Mouse (Mus musculus): Measurements from ENCODE around the gene Proca1. TPM values are rescaled to one million over a fixed set of nuclear protein-coding genes. Genes with fewer than 3 reads are reported as not detected.
A peak's percentile ranks its signal among the peaks of the same experiment; 100 is the strongest.

The Proca1 gene
- polyA plus RNA-seq, 1 experiment, result not detected

DNA sequence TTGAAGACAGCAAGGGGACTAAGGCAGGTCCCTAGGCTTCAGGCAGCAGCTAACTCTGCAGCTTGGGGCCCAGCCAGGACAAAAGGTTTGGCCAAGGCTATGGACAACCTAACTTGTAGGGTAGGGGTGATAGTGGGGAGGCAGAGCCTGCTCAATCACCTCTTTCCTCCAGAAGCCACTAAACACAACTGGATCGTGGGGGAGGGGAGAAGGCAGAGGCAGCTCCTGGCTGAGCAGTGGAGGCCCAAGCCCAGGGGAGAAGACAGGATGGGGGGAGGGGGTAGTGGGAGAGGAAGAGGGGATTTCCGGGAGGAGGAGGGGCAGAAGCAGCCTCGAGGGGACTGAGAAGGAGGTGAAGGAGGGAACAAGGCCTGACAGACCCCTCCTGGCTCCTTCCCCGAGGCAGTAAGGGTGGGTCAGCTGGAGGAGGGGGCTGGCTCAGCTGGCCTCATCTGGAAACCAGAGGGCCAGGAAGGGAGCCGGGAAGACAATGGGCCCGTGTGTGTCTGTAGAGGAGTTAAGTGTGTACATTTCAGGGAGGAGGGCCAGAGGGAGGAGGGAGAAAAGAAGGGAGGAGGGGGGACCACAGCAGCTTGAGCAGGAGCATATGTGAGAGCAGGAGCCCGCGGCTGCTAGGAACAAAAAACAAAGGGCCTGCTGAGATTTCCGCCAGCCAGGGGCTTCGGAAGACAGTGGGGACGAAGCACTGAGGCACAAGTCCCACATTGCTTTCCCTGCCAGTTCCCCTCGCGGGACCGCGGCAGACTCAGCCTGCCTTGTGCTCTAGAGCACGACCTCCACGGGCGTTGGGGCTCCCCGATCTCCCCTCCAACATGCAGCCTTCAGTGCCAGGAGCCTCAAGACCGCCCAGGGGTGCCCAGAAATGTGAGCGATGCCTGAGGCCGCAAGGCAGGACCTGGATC is 29.2 kb upstream of the Proca1 start:
- TF ChIP-seq GATA1 (IDR thresholded peaks at IDR 0.05; ENCODE audit: low read length) (no peak), TAL1 (IDR thresholded peaks at IDR 0.05; ENCODE audit: low read length) (no peak)
- Histone ChIP-seq H3K27me3 (ENCODE audit: control insufficient read depth) (no peaks in the 10 kb centered on the region), H3K4me1 (ENCODE audit: control insufficient read depth) (peaks cover 98% of the 10 kb centered on the region), H3K9me3 (ENCODE audit: control insufficient read depth, low read length) (no peaks in the 10 kb centered on the region), H3K36me3 (ENCODE audit: control insufficient read depth) (peaks cover 69% of the 10 kb centered on the region), H3K4me3 (replicated peaks) (peak overlapping the region; percentile 90)

DNA sequence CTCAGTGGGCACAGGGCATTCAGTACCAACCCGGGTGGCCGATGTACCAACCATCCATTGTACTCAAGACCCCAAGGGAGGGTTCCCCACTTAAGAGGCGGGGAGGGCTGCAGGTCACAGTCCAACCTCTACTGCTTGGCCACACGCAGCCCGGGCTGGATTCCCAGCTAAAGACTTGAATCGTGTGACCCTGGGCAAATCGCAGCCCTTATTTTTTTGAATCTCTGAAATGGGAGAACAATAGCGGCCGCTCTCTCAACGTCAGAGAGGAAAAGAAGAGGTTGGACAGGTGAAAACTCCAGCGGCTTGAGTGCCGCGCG is 28.6 kb upstream of the Proca1 start:
- peak overlapping the region; percentile 90 for H3K4me3 ChIP-seq (replicated peaks)
- TF ChIP-seq GATA1 (IDR thresholded peaks at IDR 0.05; ENCODE audit: low read length) (no peak), TAL1 (IDR thresholded peaks at IDR 0.05; ENCODE audit: low read length) (no peak)
- H3K27me3 ChIP-seq (ENCODE audit: control insufficient read depth), result no peaks in the 10 kb centered on the region
- no peaks in the 10 kb centered on the region for H3K9me3 ChIP-seq (ENCODE audit: control insufficient read depth, low read length)
- peaks cover 63% of the 10 kb centered on the region for H3K36me3 ChIP-seq (ENCODE audit: control insufficient read depth)
- H3K4me1 ChIP-seq (ENCODE audit: control insufficient read depth), result peaks cover 98% of the 10 kb centered on the region

DNA sequence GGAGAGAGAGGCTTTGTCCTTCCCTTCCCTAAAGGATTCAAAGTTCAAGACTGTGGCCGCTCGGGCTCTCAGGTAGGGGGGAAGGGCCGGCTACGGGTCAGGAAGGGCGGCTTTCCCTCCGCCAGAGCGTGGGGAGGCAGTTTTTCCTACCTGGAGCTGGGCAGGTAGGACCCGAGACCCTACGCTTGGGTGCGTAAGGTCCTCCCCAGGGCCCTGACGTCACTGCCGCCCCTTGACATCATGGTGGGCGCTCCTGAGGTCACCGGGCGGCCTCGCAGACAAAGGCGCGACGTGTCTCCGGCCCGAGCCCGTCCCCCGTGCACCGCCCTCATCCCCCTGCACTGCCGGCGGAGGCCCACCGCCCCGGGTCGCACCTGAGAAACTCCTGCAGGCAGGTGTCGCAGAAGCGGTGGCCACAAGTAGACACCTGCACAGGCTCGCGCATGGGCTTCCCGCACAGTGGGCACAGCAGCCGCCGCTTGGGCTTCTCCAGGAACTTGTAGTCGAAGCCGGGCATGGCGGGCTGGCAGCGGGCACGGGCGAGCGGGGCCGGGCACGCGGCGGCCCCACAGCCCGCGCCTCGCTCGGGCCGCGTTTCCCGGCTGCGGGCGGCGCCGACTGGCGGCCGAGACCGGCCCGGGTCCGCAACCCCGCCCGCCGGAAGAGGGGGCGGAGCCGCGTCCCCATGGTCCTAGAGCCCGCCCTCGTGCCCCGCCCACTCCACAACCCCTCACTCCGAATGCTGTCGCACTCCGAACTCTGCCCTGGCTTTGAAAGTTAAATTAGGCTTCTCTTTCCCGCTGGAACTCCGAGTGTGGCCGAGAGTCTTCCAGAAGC is 28.1 kb upstream of the Proca1 start, which contains the start of gene Traf4:
TSS of gene Traf4 (minus strand) at position 666 of the 837 bp plus-strand sequence.
- Histone ChIP-seq H3K27me3 (ENCODE audit: control insufficient read depth) (no peaks in the 10 kb centered on the region), H3K9me3 (ENCODE audit: control insufficient read depth, low read length) (no peaks in the 10 kb centered on the region), H3K4me3 (replicated peaks) (peak within 1 kb of the TSS; percentile 90), H3K36me3 (ENCODE audit: control insufficient read depth) (peaks cover 58% of the 10 kb centered on the region), H3K4me1 (ENCODE audit: control insufficient read depth) (peaks cover 98% of the 10 kb centered on the region)
- TF ChIP-seq GATA1 (IDR thresholded peaks at IDR 0.05; ENCODE audit: low read length) (no peak), TAL1 (IDR thresholded peaks at IDR 0.05; ENCODE audit: low read length) (no peak)

DNA sequence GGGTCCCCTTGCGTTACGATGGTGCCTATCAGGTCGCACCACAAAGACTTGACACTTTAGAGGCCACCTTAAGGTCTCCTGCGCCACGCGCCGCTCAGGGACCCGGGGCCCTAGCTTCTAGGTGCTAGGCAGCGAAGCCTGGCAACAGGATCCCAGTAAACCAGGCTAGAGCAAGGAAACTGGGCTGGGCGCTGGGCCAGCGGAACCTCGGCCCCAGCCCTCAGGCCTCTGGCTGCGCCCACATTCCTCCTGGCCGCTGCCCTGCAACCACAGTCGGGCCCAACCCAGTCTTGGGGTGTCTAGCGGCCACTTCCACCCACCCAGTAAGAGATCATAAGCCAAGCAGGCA is 27.5 kb upstream of the Proca1 start:
- H3K9me3 ChIP-seq (ENCODE audit: control insufficient read depth, low read length), result no peaks in the 10 kb centered on the region
- H3K4me1 ChIP-seq (ENCODE audit: control insufficient read depth), result peaks cover 98% of the 10 kb centered on the region
- peak overlapping the region; percentile 90 for H3K4me3 ChIP-seq (replicated peaks)
- H3K36me3 ChIP-seq (ENCODE audit: control insufficient read depth), result peaks cover 58% of the 10 kb centered on the region
- TF ChIP-seq GATA1 (IDR thresholded peaks at IDR 0.05; ENCODE audit: low read length) (no peak), TAL1 (IDR thresholded peaks at IDR 0.05; ENCODE audit: low read length) (no peak)
- no peaks in the 10 kb centered on the region for H3K27me3 ChIP-seq (ENCODE audit: control insufficient read depth)

GRCm38 (mm10) chr11:78166161-78166560 is 27.0 kb upstream of the Proca1 start:
- H3K36me3 ChIP-seq (ENCODE audit: control insufficient read depth), result peaks cover 58% of the 10 kb centered on the region
- no peaks in the 10 kb centered on the region for H3K27me3 ChIP-seq (ENCODE audit: control insufficient read depth)
- H3K4me3 ChIP-seq (replicated peaks), result peak overlapping the region; percentile 90
- peaks cover 98% of the 10 kb centered on the region for H3K4me1 ChIP-seq (ENCODE audit: control insufficient read depth)
- TF ChIP-seq GATA1 (IDR thresholded peaks at IDR 0.05; ENCODE audit: low read length) (no peak), TAL1 (IDR thresholded peaks at IDR 0.05; ENCODE audit: low read length) (no peak)
- H3K9me3 ChIP-seq (ENCODE audit: control insufficient read depth, low read length), result no peaks in the 10 kb centered on the region

GRCm38 (mm10) chr11:78166640-78167039 is 26.6 kb upstream of the Proca1 start:
- H3K4me3 ChIP-seq (replicated peaks), result no peak overlapping the region
- peaks cover 96% of the 10 kb centered on the region for H3K4me1 ChIP-seq (ENCODE audit: control insufficient read depth)
- no peaks in the 10 kb centered on the region for H3K27me3 ChIP-seq (ENCODE audit: control insufficient read depth)
- TF ChIP-seq TAL1 (IDR thresholded peaks at IDR 0.05; ENCODE audit: low read length) (no peak), GATA1 (IDR thresholded peaks at IDR 0.05; ENCODE audit: low read length) (no peak)
- peaks cover 56% of the 10 kb centered on the region for H3K36me3 ChIP-seq (ENCODE audit: control insufficient read depth)
- no peaks in the 10 kb centered on the region for H3K9me3 ChIP-seq (ENCODE audit: control insufficient read depth, low read length)

DNA sequence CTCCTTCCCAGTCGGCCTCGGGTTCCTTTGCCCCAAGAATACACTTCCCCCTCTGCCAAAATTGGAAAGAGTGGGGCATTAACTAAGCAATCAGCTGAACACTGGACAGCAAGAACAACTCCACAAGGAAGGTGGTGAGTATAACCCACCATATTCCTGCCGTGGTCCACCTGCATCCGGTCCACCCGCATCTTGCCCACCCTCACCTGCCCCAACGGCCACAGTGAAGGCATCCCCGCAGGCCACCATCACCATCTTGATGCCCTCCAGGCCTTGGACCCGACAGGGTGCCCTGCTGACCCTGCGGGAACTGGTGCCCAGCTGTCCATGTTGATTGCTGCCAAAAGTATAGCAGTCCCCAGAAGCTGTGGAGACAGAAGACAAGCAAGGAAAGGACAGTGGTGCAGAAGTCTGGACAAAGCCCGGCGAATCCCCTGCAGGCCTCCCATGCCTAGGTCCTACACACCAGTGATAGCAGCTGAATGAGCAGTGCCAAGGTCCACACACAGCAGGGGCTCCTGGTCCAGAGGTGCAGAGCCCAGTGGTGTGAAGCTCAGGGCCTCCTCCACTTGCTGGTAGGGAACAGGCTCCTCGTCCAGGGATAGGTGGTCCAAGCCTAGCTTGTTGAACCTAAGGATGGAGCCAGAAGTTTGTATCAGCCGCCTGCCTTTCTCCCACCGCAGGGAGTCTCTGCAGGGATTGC is 25.8 kb upstream of the Proca1 start:
- TF ChIP-seq TAL1 (IDR thresholded peaks at IDR 0.05; ENCODE audit: low read length) (no peak), GATA1 (IDR thresholded peaks at IDR 0.05; ENCODE audit: low read length) (no peak)
- H3K9me3 ChIP-seq (ENCODE audit: control insufficient read depth, low read length), result no peaks in the 10 kb centered on the region
- H3K4me3 ChIP-seq (replicated peaks), result no peak overlapping the region
- no peaks in the 10 kb centered on the region for H3K27me3 ChIP-seq (ENCODE audit: control insufficient read depth)
- H3K4me1 ChIP-seq (ENCODE audit: control insufficient read depth), result peaks cover 96% of the 10 kb centered on the region
- peaks cover 56% of the 10 kb centered on the region for H3K36me3 ChIP-seq (ENCODE audit: control insufficient read depth)

DNA sequence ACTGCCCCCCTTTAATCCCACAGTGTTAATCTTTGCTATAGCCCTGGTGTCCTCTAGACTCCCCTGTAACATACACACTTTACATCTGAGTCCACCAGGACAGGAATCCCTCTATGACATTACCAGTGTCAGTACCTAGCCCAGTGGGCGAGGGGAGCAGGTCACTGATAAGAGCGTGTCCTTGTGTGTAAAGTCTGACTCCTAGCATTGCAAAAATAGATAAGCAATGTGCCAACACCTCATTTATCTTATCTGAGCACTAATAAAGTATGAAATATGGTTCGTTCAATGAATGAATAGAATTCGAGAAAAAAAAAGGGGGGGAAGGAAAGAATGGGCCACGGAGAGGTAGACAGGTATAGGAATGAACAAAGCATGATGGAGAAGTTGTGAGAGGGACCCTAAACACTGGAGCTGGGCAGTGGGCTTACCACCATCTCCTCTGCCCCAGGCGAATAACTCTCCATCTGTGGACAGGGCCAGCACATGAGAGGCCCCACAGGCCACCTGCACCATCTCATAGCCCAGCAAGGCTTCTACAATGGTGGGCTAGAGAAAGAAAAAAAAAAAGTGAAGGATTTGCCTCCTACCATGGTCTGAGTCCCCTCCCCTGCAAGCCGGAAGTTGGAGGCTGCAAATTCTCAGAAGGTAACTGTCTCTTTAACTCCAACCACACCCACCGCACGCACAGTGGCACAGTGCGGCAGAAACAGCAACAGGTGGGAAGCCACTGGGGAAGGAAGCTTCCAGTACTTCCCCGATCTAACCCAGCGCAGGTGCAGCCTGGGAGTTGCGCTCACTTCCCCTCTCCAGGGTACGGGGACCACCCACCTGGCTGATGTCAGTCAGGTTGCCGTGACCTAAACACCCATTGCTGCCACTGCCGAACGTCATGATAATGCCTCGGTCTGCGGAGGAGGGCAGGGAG is 24.4 kb upstream of the Proca1 start:
- no peaks in the 10 kb centered on the region for H3K9me3 ChIP-seq (ENCODE audit: control insufficient read depth, low read length)
- H3K36me3 ChIP-seq (ENCODE audit: control insufficient read depth), result peaks cover 49% of the 10 kb centered on the region
- peaks cover 90% of the 10 kb centered on the region for H3K4me1 ChIP-seq (ENCODE audit: control insufficient read depth)
- peak overlapping the region; percentile 64 for H3K4me3 ChIP-seq (replicated peaks)
- 0 out of 3 replicates have a peak, but pooled peaks have one; percentile 31 for TF ChIP-seq TAL1 (IDR thresholded peaks at IDR 0.05; ENCODE audit: low read length)
- peak; percentile 50; the same call in 1 of the 2 replicates for TF ChIP-seq GATA1 (IDR thresholded peaks at IDR 0.05; ENCODE audit: low read length)
- H3K27me3 ChIP-seq (ENCODE audit: control insufficient read depth), result no peaks in the 10 kb centered on the region

Data from erythroblast, embryonic 14.5 days (primary cell).